Mouse (Mus musculus): Measurements from ENCODE around the gene Slc15a4.

Slc15a4 gene

DNA sequence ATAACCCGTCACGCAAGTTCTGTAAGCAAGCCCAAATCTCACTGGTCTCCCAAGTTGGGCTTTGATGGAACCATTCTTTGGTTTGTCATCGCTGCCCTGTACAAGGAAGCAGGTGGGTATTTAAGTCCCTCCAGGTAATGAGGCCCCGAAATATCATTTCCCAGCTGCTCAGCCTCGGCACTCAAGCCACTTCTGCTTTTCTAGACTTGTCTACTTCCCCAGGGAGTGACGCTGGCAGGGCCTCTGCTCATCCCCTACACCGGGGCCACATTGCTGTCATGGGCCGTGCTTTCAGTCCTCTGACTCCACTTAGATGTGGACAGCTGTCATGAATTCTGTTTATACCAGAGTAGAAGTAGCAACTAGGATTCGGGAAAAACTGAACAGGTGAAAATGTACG lies 11.6 kb downstream of the Slc15a4 start:
- DNase-seq (ENCODE audit: low read depth, low spot score), result no peak

DNA sequence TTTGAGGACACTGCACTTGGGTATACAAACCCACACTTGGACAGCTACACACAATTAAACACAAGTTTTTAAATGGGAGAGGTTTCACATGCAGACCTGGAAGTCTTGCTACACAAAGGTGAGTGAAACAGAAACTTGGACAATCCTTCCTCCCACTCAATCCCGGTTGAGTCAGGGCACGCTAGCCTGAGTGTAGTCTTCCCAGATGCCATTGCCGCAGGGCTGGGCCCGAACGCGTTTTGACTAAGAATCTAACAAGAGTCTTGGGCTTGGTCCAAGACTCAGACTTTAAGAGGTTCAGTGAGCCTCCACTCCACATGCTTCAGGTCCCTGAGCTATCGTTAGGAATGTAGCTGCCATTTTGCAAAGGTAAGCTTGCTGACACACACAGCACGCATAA lies 12.3 kb downstream of the Slc15a4 start:
- DNase-seq (ENCODE audit: low read depth, low spot score), result no peak

DNA sequence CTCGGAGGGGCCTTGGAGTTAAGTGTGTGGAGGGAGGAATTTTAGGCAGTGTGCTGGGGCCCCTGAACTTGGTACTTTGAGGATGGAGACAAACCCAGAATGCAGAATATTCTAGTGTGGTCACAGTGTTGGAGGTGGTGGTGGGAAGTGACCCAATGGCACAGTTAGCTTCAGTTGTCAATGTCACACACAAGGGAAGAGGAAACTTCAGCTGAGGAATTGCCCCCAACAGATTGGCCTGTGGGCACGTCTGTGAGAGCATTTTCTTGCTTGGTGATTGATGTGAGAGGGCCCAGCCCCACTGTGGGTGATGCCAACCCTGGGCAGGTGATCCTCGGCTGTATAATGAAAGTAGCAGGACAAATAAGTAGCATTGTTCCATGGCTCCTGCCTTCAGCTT lies 13.9 kb downstream of the Slc15a4 start:
- no peak for DNase-seq (ENCODE audit: low read depth, low spot score)

DNA sequence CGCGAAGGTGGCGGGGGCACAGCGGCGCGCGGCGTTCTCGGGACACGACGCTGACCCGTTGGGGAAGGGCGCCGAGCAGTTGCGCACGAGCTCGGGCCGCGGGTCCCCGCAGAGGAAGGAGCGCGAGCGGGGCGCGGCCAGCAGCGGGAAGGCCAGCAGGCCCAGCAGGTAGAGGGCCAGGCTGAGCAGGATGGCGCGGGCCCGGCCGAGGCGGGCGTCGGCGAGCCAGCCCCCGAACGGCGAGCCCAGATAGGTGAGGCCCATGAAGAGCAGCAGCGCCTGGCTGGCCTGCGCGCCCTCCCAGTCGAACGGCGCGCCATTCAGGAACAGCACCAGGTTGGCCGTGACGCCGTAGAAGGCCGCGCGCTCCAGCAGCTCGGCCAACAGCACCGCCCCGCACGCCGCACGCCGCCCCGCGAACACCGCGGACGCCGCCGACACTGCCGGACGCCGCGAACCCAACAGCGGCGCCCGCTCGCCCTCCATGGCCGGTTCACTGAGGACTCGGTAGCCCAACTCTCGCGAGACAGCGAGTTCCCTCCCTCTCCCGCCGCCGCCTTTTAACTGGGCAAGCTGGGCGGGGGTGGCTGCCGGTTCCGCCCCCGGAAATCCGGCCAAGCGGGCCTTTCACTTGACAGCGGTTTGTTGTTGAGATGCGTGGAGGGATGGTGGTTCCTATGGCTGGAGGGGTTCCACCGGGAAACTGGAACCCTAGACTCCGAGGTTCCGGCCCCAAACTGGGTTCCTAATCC lies 15.6 kb downstream of the Slc15a4 start:
- peak; percentile 93 for DNase-seq (ENCODE audit: low read depth, low spot score)

DNA sequence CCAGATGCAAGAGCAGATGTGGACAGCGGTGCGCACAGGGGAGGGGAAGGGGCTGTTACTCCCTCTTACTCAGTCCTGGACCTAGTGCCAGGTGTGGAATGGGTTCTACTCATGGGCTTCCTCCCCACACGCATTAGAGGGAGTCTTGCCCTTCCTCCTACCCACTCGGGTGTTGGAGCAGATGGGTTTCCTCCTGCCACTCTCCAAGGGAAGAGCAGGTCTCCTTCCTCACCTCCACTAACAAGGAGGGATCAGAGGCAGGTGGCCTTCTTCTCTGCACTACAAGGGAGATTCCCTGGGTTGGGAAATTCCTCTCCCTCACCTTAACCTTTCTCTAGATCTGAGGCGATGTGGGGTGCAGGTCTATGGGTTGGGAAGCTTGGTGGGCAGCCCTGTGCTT lies 16.5 kb downstream of the Slc15a4 start:
- DNase-seq (ENCODE audit: low read depth, low spot score), result no peak

DNA sequence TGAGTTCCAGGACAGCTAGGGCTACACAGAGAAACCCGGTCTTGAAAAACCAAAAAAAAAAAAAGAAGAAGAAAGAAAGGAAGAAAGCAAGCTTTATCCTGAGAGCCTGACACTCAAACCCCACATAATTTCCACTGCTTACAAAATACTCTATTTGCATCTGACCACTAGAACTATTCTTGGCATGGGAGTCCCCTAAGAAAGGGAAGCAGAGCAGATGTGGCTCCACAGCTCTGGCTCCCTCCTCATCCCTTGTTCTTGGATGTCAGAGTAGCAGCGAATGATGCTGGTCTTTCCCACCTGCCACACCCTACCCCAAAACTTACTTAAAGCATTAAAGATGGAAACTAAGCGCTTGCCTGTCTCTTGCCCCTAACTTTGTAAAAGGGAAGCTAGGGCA lies 17.2 kb downstream of the Slc15a4 start:
- no peak for DNase-seq (ENCODE audit: low read depth, low spot score)

DNA sequence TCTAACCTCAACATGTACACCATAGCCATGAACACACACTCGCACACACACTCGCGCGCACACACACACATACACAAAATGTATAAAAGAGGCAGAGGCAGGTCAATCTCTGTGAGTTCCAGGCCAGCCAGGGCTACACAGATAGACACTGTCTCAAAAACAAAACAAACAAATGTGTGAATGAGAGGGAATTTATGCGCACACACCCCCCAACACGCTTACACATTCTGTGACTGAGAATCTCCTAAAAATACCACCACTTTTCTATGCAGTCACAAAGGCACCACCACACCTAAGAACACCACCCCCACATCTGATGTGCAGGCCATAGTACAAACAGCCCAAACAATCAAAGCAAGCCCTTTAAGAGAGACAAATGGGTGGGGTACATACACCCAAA lies 20.3 kb downstream of the Slc15a4 start:
- DNase-seq (ENCODE audit: low read depth, low spot score), result no peak

DNA sequence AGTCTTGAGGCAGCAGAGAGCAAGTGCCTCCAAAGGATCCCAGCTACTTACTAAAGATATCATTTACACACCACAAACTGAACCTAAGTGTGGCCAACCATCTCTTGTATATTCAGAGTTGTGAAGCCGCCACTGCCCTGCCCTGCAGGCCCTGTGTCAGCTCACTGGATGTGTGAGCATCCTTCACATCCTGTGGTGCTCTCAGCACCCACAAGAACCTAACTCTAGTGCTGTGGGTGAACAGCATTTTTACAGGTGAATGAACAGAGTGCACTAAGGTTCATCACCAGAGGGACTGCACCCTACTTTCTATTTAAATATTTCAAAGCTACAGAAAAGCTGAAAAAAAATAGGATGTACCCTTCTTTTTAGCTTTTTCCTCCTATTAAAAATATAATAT lies 20.8 kb downstream of the Slc15a4 start:
- DNase-seq (ENCODE audit: low read depth, low spot score), result no peak

DNA sequence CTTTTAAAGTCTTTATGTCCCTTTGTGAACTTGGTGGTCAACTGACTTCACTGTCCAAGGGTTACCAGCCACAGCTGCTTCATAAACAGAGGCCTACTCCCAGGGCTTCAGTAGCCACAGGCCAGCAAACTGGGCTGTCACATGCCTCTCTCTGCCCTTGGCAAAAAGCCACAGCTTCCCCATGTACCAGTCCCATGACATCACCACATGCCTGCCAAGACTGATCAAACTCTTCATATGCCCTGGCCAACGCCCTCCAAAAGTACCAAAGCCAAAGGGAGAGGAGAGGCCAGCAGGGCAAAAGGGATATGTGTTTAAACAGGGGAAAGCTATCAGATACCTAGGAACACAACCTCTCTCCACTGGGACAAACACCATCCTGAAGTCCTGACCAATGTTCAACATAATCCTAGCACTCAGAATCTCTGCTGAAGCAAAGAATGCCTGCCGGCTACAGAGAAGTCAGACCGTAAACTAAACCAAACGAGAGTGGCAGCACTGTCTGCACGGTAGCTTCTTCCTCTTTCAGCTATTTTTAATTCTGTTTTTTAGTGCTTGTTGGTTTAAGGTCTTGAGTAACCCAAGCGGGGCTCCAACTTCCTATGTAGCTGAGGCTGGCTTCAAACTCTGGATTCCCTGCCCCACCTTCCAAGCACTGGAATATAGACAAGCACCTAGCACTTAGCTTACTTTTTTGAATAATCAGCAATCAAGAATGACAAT lies 21.7 kb downstream of the Slc15a4 start:
- DNase-seq (ENCODE audit: low read depth, low spot score), result no peak

DNA sequence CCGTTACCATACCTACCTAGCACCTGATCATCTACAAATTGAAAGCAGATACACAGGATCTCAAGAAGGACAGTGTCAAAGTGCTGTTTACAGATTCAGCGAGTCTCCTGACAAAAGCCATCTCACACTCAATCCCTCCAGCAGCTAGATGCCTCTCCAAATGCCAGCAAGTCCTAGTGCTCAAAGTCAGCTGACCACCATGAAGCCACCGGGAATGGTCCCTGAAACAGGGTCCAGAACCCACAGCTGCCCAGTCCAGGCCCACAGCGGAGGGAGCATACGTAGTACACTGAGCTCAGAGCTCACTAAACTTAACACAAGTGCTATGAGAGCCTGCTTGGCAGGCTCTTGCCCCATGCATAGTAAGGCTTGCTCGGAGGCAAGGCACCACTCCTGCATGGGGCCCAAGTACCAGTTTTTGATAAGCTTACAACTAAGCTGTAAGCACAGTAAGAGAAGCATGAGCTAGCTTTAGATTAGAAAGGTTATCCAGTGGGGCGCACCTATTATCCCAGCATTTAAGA lies 23.4 kb downstream of the Slc15a4 start:
- no peak for DNase-seq (ENCODE audit: low read depth, low spot score)

DNA sequence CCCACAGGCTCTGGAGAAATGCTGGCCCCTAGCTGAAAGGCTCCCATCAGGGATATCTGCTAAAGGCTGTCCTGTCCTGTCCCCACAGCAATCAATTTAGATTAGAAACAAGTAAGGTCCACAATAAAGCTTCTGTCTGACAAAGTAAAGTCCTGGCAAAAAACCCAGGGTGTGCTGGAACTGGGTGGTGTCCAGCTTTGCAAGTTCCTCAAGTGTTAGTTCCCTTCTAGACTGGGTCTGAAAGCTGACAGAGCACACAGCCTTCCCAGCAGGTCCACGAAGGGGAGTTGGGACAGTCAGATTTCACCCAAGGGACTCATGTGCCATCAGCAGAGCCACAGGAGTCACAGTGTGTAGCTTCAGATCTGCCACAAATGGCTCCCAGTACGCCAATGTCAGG lies 25.2 kb downstream of the Slc15a4 start:
- no peak for DNase-seq (ENCODE audit: low read depth, low spot score)

DNA sequence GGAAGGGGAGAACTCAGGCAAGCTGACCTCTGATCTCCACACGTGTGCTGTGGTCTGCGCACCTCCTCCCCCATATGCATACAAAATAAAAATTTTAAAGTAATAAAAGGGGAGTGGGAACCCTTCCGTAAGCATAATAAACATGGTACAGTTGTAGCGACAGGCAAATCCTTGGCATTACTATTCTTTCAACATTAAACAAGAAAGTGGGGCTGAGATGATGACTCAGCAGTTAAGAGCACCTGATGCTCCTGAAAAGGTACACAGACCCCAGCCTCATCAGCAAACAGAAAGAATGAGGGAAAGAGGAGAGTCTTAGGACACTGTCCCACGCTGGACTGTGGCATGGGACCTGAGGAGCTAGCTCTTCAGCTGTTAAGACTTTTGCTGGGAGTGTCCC lies 29.7 kb downstream of the Slc15a4 start:
- DNase-seq (ENCODE audit: low read depth, low spot score), result no peak

DNA sequence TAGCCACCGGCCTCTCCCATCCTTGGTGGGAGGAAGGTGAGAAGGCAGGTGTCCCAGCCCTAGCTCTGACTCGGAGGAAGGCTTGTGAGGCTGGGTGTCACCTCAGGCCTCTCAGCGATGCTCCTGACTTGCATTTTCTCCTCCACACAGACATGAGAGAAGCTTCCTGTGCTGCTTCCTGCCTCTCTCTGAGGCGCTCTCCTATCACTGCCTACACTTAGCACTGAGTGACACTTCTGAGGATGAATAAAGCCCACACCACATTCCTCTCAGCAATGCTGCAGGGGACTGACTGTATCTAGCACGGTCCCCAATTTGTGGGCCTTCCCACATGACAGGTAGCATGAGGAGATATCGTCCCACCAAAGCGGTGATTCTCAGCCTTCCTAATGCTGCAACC lies 35.8 kb downstream of the Slc15a4 start:
- DNase-seq (ENCODE audit: low read depth, low spot score), result no peak

DNA sequence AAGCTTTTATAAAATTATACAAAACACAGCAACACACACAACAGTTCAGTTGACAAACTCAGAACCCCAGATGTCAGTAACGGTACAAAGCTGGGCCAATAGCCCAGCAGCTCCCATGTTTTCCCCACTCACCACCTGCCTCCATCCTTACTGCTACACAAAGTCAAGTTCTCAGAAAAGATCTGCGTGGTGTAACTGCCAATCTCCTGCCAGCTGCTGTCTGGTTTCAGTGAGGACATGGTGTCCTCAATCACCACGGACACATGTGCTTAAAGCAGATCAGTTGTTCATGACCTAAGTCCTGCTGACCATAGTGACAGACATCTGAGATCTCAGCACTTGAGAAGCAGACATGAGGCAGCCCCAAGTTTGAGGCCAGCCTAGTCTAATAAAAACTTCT lies 37.0 kb downstream of the Slc15a4 start:
- DNase-seq (ENCODE audit: low read depth, low spot score), result no peak

DNA sequence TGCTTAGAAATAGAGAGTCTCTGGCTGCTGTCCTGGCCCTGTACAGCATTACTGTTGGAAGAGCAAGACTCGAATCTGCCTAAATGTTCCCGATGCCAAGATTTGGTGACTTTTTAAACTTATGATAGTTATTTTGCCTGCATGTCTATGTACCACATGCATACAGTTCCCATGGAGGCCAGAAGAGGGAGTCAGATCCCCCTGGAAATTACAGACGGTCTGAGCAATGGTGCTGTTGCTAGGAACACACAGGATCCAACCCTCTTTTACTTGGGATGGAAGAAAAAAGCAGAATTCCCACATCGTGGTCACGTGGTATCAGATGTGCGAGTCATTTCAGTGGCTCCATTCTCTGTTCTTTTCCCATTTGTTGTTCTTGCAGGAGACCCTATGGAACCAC lies 39.8 kb downstream of the Slc15a4 start:
- no peak for DNase-seq (ENCODE audit: low read depth, low spot score)

DNA sequence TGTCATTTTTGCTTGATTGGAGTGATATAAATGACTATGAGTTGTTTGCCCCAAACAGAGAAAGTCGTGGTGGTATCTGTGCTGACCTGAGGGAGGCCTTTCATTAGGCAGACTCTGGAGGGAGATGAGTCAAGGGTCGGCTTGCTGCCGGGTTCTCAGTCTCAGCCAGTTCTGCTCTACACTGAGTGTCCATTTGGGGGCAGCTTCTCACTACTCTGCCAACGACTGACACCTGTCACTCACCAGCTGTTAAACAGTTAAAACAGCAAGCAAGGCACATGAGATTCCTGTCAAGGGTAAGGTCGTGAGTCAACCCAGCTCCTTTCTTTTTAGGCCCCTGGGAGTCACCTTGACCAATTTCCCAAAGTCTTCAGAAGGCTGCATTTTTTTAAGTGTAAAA lies 40.3 kb downstream of the Slc15a4 start:
- no peak for DNase-seq (ENCODE audit: low read depth, low spot score)

DNA sequence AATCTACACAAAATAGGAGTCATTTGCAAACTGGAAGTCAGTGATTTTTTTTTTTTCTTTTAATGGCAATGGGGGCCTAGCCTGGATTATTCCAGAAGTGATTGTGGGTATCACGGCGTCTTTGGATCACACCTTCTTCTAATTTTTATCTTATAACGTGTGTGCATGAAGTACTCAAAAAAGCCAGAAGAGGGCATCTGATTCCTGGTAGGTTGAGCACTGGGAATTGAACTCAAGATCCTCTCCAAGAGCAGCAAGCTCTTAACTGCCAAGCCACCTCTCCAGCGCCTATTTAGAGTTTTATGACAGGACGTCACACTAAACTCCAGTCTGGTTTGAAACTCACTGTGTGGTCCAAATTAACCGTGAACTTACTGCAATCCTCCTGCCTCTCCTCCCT lies 44.8 kb downstream of the Slc15a4 start:
- no peak for DNase-seq (ENCODE audit: low read depth, low spot score)

DNA sequence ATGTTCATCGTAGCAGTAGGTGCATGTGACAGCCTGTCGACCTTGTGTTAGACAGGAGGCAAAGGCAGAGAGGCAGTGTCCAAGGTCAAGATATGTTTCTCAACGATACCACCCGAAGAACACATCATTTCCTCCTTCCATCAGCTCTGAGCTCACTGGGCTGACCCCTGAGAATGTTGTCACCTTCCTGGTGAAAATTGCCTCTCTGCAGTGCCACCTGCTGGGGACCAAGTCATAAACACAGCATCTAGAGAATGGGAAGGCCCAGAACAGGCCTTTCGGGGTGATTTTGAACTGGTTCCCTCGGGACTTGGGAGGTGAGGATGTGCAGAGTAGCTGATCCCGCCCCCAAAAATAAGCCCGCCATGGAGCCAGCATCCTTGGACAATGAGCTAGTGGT lies 49.0 kb downstream of the Slc15a4 start:
- DNase-seq (ENCODE audit: low read depth, low spot score), result no peak

DNA sequence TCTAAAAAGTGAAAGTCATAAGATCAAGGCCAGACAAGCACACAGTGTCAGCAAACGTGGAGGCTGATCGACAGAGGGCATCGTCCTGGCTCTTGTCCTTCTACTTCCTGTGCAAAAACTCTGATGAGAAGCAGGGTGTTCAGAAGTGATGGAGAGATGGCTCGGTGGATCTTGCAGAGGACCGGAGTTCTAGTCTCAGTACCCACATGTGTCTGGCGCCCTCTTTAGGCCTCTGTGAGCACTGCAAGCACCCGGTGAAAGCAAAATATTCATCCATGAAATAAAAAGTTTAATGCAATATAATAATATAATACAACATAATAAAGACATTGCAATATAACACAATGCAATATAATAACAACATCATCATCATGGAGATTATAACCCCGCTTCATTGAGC lies 55.3 kb downstream of the Slc15a4 start:
- no peak for DNase-seq (ENCODE audit: low read depth, low spot score)

DNA sequence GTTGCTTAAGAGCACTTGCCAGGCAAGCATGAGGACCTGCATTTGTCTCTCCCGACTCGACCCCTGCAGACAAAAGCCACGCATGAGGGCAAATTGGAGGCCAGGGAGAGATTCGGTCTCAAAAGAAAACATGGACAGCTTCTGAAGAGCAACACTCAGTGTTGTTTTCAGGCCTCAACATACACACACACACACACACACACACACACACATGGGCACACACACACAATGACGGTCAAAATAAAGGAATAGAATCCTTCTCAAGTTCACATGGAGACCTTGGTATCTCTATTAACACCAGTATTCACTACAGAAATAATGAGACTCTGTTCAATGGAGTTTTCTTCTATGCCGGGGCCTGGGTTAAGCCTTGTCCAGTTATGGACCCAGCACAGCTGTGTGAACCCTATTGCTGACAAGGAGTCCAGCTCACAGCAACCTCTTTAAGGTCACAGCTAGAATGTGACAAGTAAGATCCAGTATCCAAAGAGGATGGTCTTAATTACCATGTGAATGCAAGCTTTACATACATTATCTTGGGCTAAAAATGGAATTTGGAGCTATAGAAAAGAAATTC lies 65.4 kb downstream of the Slc15a4 start:
- DNase-seq (ENCODE audit: low read depth, low spot score), result no peak

DNA sequence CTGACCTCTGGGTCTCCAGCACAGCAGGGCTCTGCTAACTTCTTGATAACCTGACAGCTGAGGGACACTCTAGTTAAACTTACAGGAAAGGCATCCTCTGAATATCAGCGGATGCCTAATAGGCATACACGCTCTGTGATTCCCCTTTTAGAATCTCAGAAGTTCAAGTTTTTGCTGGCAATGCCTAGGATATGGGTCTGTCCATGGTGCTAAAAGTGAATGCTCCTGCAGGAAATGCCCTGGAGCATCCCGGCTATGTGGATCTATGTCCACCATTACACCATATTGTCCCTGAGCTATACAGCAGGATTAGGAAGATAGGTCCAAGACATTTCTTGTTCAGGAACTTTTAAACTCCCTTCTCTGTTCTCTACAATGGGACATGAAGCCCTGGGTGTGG lies 71.6 kb downstream of the Slc15a4 start:
- no peak for DNase-seq (ENCODE audit: low read depth, low spot score)

DNA sequence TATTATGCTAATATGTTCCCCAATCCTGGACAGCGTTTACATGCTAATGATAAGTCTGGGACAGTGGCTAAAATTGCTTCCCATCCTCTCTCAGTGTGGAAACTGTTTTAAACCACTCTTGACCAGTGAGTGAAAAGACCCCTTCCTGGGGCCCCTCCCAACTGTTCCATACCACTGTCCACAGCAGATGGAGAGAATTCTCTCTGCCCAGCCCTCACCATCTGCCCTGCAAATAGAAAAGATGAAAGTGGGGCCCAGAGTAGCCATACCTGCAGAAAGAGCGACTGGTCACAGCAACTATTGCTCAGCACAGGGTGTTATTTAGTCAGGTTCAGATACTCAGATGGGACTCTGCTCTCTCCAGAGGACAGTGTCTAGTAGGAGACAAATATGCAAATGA lies 84.6 kb downstream of the Slc15a4 start:
- DNase-seq (ENCODE audit: low read depth, low spot score), result no peak

DNA sequence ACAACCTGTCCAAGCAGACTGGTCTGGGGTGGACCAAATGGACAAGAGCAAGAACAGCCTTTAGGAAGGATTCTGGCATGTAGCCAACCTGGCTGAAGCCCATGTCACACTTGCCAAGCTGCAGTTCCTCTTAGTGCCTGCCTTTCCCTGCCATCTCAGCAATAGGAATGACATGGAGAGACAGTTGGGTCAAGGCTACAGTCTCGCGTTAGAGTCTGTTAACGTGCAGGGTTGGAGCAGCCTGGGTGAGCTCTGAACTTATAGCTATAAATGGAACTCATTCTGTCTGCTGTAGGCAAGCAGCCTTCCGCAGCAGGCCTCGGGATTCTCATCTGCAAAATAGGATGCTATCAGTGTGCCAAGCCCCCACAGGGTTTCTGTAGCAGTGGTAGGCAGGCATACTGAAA lies 86.1 kb downstream of the Slc15a4 start:
- DNase-seq (ENCODE audit: low read depth, low spot score), result no peak
